Mouse (Mus musculus) lung, postnatal 25 days (tissue): ENCODE results near the gene Catip.

Experiments
- DNase-seq: peaks from one replicate; pipeline ENCODE4 v3.0.0; 2022; ENCODE audit warnings: low spot score

Catip gene

GRCm38 (mm10) chr1:74343161-74343560, 18.7 kb upstream of the Catip start:
- no peak for DNase-seq

GRCm38 (mm10) chr1:74344163-74344916, 17.6 kb upstream of the Catip start:
- DNase-seq: no peak

GRCm38 (mm10) chr1:74351185-74351769, 10.6 kb upstream of the Catip start:
- DNase-seq: no peak

- no peak for DNase-seq
Measured at GRCm38 (mm10) chr1:74352532-74353096, 9.3 kb upstream of the Catip start.

- DNase-seq: no peak
Measured at GRCm38 (mm10) chr1:74353453-74354229, 8.3 kb upstream of the Catip start.

- no peak for DNase-seq
Measured at GRCm38 (mm10) chr1:74357531-74357930, 4.4 kb upstream of the Catip start.

- DNase-seq: no peak
Measured at GRCm38 (mm10) chr1:74359952-74360517, 1.9 kb upstream of the Catip start.

GRCm38 (mm10) chr1:74362325-74363229, 669 bp downstream of the Catip start:
- DNase-seq: no peak

GRCm38 (mm10) chr1:74363437-74363836, 1.5 kb downstream of the Catip start:
- no peak for DNase-seq

- DNase-seq: no peak
Measured at GRCm38 (mm10) chr1:74364270-74364669, 2.4 kb downstream of the Catip start.

- peak; percentile 58 for DNase-seq
Measured at GRCm38 (mm10) chr1:74367886-74368645, 6.2 kb downstream of the Catip start.

GRCm38 (mm10) chr1:74370040-74370439, 8.1 kb downstream of the Catip start:
- DNase-seq: no peak

- no peak for DNase-seq
Measured at GRCm38 (mm10) chr1:74373372-74373771, 11.5 kb downstream of the Catip start.

GRCm38 (mm10) chr1:74374980-74375379, 13.1 kb downstream of the Catip start, which contains the start of gene Slc11a1:
Gene Slc11a1 (plus strand): TSS chr1:74375195.
- peak; percentile 47 for DNase-seq

GRCm38 (mm10) chr1:74375561-74375960, 13.7 kb downstream of the Catip start:
- no peak for DNase-seq

GRCm38 (mm10) chr1:74376396-74376795, 14.5 kb downstream of the Catip start:
- DNase-seq: no peak

GRCm38 (mm10) chr1:74379058-74379504, 17.2 kb downstream of the Catip start:
- DNase-seq: no peak

- no peak for DNase-seq
Measured at GRCm38 (mm10) chr1:74380484-74380883, 18.6 kb downstream of the Catip start.

GRCm38 (mm10) chr1:74381588-74382021, 19.7 kb downstream of the Catip start:
- no peak for DNase-seq

GRCm38 (mm10) chr1:74383385-74383784, 21.5 kb downstream of the Catip start:
- DNase-seq: no peak
